Mouse (Mus musculus) midbrain, postnatal 0 days (tissue): ENCODE results near the gene Psmd9. TPM values are rescaled to one million over a fixed set of nuclear protein-coding genes. Genes with fewer than 3 reads are reported as not detected.

Experiments used
- ATAC-seq: fragments of 200-750 bp; cut with Nextera tagmentation; 2 replicates; pipeline ENCODE4 v1.8.0; 2017; ENCODE audit warnings: moderate number of reproducible peaks, mild to moderate bottlenecking, moderate TSS enrichment, moderate library complexity; ENCODE audit not compliant: low FRiP score
- DNase-seq: peaks from one replicate; pipeline ENCODE4 v3.0.0-alpha.2; 2015; ENCODE audit warnings: low spot score
- H3K27ac ChIP-seq: fragments of 300-500 bp; sonication (generic); 2 replicates; pipeline ENCODE4 v1.5.1; 2014; ENCODE audit warnings: low read depth, mild to moderate bottlenecking, low read length, mixed read lengths
- H3K27me3 ChIP-seq: fragments of 300-500 bp; sonication (generic); 2 replicates; pipeline ENCODE4 v1.6.1; 2014; ENCODE audit warnings: low read length, control low read depth, mixed read lengths; ENCODE audit not compliant: insufficient read depth
- H3K36me3 ChIP-seq: fragments of 300-500 bp; sonication (generic); 2 replicates; pipeline ENCODE4 v1.6.1; 2014; ENCODE audit warnings: low read length, control low read depth, mixed read lengths; ENCODE audit not compliant: insufficient read depth
- H3K4me1 ChIP-seq: fragments of 300-500 bp; sonication (generic); 2 replicates; pipeline ENCODE4 v1.6.1; 2014; ENCODE audit warnings: mild to moderate bottlenecking, control low read depth, antibody characterized with exemption, low read length, mixed read lengths; ENCODE audit not compliant: insufficient read depth
- H3K4me2 ChIP-seq: fragments of 300-500 bp; sonication (generic); 2 replicates; pipeline ENCODE4 v1.6.1; 2014; ENCODE audit warnings: low read depth, mild to moderate bottlenecking, low read length, mixed read lengths; ENCODE audit not compliant: poor library complexity, severe bottlenecking
- H3K4me3 ChIP-seq: fragments of 300-500 bp; sonication (generic); 2 replicates; pipeline ENCODE4 v1.5.1; 2014; ENCODE audit warnings: low read depth, mild to moderate bottlenecking, low read length, moderate library complexity
- H3K9ac ChIP-seq: fragments of 300-500 bp; sonication (generic); replicated peaks from 2 replicates; pipeline ENCODE4 v1.6.1; 2014; ENCODE audit warnings: mild to moderate bottlenecking, low read length, moderate library complexity, mixed read lengths; ENCODE audit not compliant: poor library complexity, severe bottlenecking
- H3K9me3 ChIP-seq: fragments of 300-500 bp; sonication (generic); 2 replicates; pipeline ENCODE4 v1.6.1; 2016; ENCODE audit warnings: low read length, control low read depth
- CTCF ChIP-seq: IDR thresholded peaks from 2 replicates; pipeline ENCODE4 v1.5.1; 2016; ENCODE audit warnings: antibody characterized with exemption, mild to moderate bottlenecking
- WGBS: fragments of 180-500 bp; shearing (Covaris S2); extraction: QIAGEN DNeasy Blood & Tissue Kit; methylation state at CpG from one replicate; pipeline ENCODE4 v1.1.7; 2014; 5-methylcytosine and 5-hydroxymethylcytosine counted together
- polyA plus RNA-seq: library from polyadenylated mRNA; unstranded; fragments of >200 nt; fragmentation: Nextera tagmentation; extraction: Ambion mirVana; gene quantifications from 2 replicates; pipeline ENCODE4 v1.2.1, GENCODE M21; 2015
- total RNA-seq: library from RNA; depleted of rRNA; stranded (reverse); fragments of >200 nt; gene quantifications from 2 replicates; pipeline ENCODE4 v1.2.3, GENCODE M21; 2014

Gene Psmd9
- total and polyA plus RNA-seq, 2 experiments from 2014 or later: 26.5 to 81.8 TPM

GRCm38 (mm10) chr5:123251834-123252233 lies 82.6 kb downstream of the Psmd9 start, which contains the start of gene Wdr66:
TSS of gene Wdr66 (plus strand) at chr5:123252102.
- WGBS: 4% methylated on average over 18 of the region's 18 CpGs
- peak within 1 kb of the TSS; percentile 68 for H3K4me2 ChIP-seq
- peaks cover 3% of the 10 kb centered on the region; the same call in 1 of the 2 replicates for H3K4me1 ChIP-seq
- peak; percentile 97 for TF ChIP-seq CTCF
- ATAC-seq (peak; percentile 76), DNase-seq (peak; percentile 97)
- H3K9ac ChIP-seq: 0 out of 2 replicates have a peak within 1 kb of the TSS, but pooled peaks have one; percentile 26
- no peak within 1 kb of the TSS for H3K27ac ChIP-seq
- peak within 1 kb of the TSS; percentile 35 for H3K4me3 ChIP-seq
- H3K9me3 ChIP-seq: no peaks in the 10 kb centered on the region
- no peaks in the 10 kb centered on the region for H3K27me3 ChIP-seq
- H3K36me3 ChIP-seq: peaks cover 6% of the 10 kb centered on the region; the same call in 1 of the 2 replicates

GRCm38 (mm10) chr5:123256841-123257755 lies 87.9 kb downstream of the Psmd9 start:
- Histone ChIP-seq H3K27ac (no peak overlapping the region), H3K4me3 (no peak overlapping the region)

DNA sequence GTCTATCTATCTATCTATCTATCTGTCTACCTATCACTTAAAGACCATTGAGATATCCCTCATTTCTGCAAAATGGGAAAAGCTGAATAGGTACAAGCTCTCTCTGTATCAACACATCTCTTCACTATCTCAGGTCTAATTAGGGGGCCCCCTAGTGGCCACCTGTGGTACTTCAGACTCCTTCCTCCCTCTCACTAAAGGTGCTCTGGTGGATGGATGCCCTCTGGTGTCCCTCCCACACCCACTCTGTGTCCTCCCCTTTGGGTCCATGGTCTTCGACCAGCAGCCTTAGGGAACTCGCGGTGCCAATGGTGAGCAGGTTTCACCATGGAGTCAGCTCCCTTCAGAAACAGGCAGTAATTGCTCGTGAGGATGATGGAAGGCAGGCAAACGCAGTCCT lies 89.8 kb downstream of the Psmd9 start:
- no peaks in the 10 kb centered on the region for H3K4me1 ChIP-seq
- no peak for ATAC-seq
- no peak overlapping the region for H3K4me2 ChIP-seq
- no peak overlapping the region for H3K9ac ChIP-seq
- 53% methylated on average over 5 of the region's 5 CpGs for WGBS
- no peak overlapping the region for H3K4me3 ChIP-seq
- DNase-seq: peak; percentile 45
- no peaks in the 10 kb centered on the region for H3K36me3 ChIP-seq
- no peak overlapping the region for H3K27ac ChIP-seq
- no peaks in the 10 kb centered on the region for H3K9me3 ChIP-seq
- no peaks in the 10 kb centered on the region for H3K27me3 ChIP-seq
- peak; percentile 69 for TF ChIP-seq CTCF

More at GRCm38 (mm10) chr5:123256841-123257755, 87.9 kb downstream of the Psmd9 start:
- WGBS: 30% methylated on average over 23 of the region's 23 CpGs
- DNase-seq (peak; percentile 65), ATAC-seq (no peak)
- H3K27me3 ChIP-seq: no peaks in the 10 kb centered on the region
- no peaks in the 10 kb centered on the region for H3K36me3 ChIP-seq
- no peak for TF ChIP-seq CTCF
- H3K9ac ChIP-seq: no peak overlapping the region
- no peaks in the 10 kb centered on the region for H3K9me3 ChIP-seq
- H3K4me1 ChIP-seq: peaks cover 1% of the 10 kb centered on the region; the same call in 1 of the 2 replicates
- H3K4me2 ChIP-seq: peak overlapping the region; percentile 32

DNA sequence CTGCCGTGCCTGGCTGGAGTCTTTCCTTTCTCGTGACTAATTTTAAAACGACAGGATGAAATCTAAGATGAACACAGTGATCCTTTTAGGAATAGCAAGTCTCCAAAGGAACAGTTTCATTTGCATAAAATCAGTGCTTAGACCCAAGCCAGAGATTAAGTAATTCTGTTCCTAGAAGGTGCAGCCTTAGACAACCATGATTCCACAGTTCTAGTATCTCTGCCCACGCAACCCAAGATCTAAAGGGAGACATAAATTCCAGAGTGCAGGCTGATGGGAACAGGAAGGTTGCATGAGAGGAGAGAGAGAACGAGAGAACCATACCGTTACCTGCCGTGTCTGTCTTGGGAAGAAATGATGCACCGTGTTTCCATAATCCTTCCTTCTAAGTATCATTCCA lies 91.5 kb downstream of the Psmd9 start:
- DNase-seq (no peak), ATAC-seq (no peak)
- H3K4me3 ChIP-seq: no peak overlapping the region
- no peaks in the 10 kb centered on the region for H3K27me3 ChIP-seq
- no peaks in the 10 kb centered on the region for H3K4me1 ChIP-seq
- no peak overlapping the region for H3K4me2 ChIP-seq
- no peak overlapping the region for H3K9ac ChIP-seq
- no peak overlapping the region for H3K27ac ChIP-seq
- WGBS: 77% methylated on average over 8 of the region's 8 CpGs
- no peak for TF ChIP-seq CTCF
- no peaks in the 10 kb centered on the region for H3K36me3 ChIP-seq
- no peaks in the 10 kb centered on the region for H3K9me3 ChIP-seq

- Histone ChIP-seq H3K27ac (no peak overlapping the region), H3K36me3 (no peaks in the 10 kb centered on the region), H3K4me3 (no peak overlapping the region), H3K4me2 (no peak overlapping the region), H3K9me3 (no peaks in the 10 kb centered on the region), H3K27me3 (no peaks in the 10 kb centered on the region), H3K9ac (no peak overlapping the region), H3K4me1 (no peaks in the 10 kb centered on the region)
- WGBS: 89% methylated on average over 3 of the region's 3 CpGs
- no peak for ATAC-seq
- TF ChIP-seq CTCF: peak; percentile 32
- DNase-seq: no peak
These were observed 97.7 kb downstream of the Psmd9 start for GRCm38 (mm10) chr5:123266909-123267308.
